Mouse (Mus musculus): Measurements from ENCODE around the gene Cxcl13.
A peak's percentile ranks its signal among the peaks of the same experiment; 100 is the strongest.
"Not testable (repeated sequence)": the region's sequence is repeated elsewhere in the genome, so short reads cannot be mapped to it uniquely, and the experiment has no call there.

Gene Cxcl13

GRCm38 (mm10) chr5:95956651-95957050, at the start of gene Cxcl13:
Gene Cxcl13 (plus strand): TSS chr5:95956951.
- no peak for DNase-seq

GRCm38 (mm10) chr5:95911006-95911405, 45.7 kb upstream of the Cxcl13 start:
- DNase-seq: no peak

- no peak for DNase-seq
These were observed 38.3 kb upstream of the Cxcl13 start for GRCm38 (mm10) chr5:95918491-95918890.

DNA sequence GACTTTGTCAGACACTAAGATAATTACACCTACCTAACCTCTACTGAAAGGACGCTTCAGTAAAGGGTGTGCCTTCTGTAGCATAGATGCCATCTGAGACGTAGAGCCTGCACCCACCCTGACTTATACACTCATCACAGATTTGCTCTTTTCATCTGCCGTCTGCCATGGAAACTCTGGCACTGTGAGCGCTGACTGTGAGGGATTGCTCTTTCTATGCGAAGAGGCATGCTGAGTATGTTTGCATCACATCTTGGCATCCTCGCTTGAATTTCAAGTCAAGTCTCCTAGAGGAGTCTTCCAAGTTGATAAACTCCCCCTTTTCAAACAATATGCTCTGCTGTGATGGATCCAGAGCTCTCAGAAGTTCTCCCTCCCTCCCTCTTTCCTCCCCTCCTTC, 32.7 kb upstream of the Cxcl13 start:
- DNase-seq: peak; percentile 19

GRCm38 (mm10) chr5:95925204-95925930, 31.4 kb upstream of the Cxcl13 start:
- DNase-seq: no peak

DNA sequence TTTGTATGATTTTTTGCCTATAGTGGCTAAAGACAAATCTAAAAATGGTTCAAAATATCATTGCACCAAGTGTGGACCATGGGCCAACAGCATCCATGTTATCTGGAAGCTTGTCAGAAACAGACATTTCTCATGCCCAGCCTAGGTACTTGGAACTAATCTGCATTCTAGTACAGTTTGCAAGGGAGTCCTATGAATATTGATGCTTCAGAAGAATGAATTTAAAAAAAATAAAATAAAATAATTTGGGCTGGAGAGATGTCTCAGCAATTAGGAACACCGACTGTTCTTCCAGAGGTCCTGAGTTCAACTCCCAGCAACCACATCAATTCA, 30.9 kb upstream of the Cxcl13 start:
- no peak for DNase-seq

DNA sequence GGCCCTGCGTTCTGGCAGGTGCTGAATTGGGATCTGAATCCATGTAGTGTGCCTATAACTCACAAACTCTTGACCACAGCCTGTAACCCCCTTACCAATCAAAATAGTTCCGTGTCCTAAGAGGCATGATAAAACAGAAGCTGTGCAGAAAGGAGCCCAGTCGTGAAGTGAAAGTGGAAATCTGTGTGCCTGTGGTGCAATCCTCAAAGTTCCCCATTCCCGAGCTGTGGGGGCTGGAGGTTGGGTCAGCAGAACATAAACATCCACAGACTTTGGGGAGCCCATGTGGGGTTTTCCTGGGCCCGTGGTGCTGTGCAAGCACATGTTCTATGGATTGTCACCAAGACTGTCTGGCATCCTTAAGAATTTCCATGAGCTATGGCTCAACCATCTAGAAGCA, 21.7 kb upstream of the Cxcl13 start:
- no peak for DNase-seq

DNA sequence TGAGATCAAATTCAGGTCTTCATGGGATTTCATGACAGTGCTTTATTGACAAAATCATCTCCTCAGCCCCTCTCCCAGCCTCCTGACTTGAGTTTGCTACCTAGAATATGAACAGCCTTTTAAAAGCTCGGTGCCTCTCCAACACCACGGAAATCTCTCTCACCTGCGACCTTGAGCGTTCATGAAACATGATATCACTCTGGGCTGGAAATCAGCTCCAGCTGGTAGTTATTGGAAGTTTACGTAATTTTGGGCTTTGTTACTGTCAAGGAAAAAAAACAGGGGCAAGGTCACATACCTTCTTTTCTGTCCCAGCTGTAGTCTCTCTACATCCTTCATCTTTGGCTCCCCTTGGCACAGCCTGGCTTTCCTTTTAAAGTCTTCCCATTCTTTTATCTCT, 20.7 kb upstream of the Cxcl13 start:
- no peak for DNase-seq

GRCm38 (mm10) chr5:95937129-95937528, 19.6 kb upstream of the Cxcl13 start:
- no peak for DNase-seq

GRCm38 (mm10) chr5:95938044-95938625, 18.6 kb upstream of the Cxcl13 start:
- DNase-seq: no peak

DNA sequence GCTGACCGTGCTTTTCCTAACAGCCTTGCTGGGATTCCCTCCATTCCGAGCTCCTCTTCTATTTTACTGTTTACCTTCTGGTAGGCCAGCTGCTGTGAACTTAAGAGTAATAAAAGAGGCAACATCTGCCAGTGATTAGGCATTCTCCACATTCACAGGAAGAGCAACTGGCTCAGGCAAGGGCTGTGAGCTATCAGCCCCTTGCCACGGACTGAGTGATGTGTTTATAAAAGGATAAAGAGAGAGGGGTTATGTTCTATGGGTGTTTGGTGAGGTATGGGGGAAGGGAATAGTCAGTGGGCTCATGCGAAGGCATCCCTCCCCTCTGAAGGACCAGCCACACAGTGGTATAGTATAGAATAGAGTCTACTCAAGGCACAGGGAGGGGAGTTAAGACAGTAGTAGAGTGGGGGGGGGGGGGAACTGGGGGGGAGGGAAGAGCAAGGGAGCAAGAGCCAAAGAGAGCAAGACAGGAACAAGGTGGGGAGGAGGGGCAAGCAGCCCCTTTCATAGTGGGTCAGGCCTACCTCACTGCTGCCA, 16.0 kb upstream of the Cxcl13 start:
- DNase-seq: no peak

DNA sequence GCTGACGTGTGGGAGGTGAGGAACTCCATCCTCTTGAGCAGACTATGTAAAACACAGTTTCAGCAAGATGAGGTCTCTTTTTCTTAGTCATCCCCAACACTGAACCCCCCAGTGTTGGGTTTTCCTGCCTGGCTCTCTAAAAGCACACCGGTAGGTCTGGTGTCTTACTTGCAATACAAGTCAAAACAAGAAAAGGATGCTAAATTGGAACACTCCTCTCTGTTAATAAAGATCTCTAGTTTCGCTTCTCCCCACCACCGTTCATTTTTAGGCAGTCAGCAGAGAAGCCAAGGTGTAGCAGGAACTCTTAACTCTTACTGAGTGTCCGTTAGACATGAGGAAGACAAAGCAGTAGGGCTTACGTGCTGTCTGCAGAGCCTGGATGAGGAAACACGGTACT, 15.2 kb upstream of the Cxcl13 start:
- DNase-seq: no peak

- DNase-seq: no peak
These were observed 11.6 kb upstream of the Cxcl13 start for GRCm38 (mm10) chr5:95945120-95945519.

- DNase-seq: no peak
These were observed 10.4 kb upstream of the Cxcl13 start for GRCm38 (mm10) chr5:95946344-95946743.

DNA sequence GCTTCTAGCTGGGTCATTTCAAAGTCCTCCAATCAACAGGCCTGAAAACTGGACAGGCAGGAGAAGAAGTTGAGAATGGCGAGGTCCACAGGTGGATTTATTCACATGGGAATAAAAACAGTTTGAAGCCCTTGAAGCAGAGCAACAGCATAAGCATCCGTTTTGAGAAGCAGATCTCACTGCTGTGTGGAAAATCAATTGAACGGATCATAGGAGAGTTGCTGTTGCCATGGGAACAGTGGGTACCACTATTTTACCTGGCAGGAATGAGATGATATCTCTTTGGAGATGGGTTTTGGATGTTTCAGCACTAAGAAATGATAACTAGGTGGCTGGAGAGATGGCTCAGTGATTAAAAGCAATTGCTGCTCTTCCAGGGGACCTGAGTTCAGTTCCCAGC, 8.1 kb upstream of the Cxcl13 start:
- DNase-seq: no peak

- DNase-seq: peak; percentile 50
These were observed 6.6 kb upstream of the Cxcl13 start for GRCm38 (mm10) chr5:95949946-95950701.

DNA sequence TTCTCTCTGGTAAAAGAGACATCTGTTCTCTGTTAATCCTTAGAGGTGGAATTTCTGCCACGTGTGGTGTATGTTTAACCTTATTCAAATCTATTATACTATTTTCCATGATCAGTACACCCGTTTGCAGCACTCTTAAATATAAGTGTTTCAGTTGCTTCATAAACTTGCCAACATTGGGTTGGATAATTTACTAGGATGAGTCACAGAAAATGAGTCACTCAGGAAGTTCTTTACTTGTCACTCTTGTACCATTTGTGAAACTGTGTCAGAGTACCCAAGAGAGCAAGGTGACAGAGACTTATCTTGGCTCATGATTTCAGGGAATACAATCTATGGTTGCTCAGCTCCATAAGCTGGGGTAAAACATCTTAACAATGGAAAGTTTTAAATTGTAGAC, 8.2 kb downstream of the Cxcl13 start:
- DNase-seq: no peak

DNA sequence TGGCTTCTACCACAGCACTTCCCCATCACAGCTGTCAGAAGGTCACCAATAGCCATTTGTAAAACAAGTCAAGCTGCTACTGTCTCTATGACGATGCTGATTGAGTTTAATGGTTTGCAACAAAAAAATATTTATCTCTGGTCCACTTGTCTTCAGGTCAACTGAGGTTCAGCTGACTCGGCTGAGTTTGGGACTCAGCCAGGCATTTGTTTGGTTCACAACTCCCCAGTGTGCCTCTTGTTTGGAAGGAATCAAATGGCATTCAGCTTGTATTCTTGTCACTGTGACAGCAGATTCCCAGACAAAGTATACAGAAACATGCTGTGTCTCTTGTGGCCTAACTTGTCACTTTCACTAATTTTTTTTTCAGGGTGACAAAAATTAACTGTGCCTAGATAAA, 9.9 kb downstream of the Cxcl13 start:
- no peak for DNase-seq

GRCm38 (mm10) chr5:95970845-95971244, 14.1 kb downstream of the Cxcl13 start:
- peak; percentile 71 for DNase-seq

DNA sequence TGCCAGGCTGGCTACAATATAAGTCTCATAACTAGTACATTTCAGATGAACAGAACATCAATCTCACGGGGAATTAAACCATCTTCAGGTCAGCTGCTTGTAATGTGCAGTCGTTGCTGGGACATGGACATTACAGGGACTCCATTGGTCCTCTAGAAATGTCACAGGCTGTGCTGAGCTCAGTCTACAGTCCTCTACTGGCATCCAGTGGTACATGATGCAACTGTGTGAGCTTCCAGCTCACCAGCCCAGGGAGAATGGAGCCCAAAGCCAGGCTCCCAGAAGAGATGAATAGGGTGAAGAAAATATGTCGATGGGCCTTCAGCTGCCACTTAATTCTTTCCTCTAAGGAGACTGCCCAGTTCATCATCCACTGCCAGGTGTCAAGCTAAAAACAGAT, 15.5 kb downstream of the Cxcl13 start:
- DNase-seq: no peak

GRCm38 (mm10) chr5:95973806-95974205, 17.1 kb downstream of the Cxcl13 start:
- not testable (repeated sequence) for DNase-seq

- DNase-seq: no peak
These were observed 19.5 kb downstream of the Cxcl13 start for GRCm38 (mm10) chr5:95976299-95976698.

GRCm38 (mm10) chr5:95983797-95984486, 27.2 kb downstream of the Cxcl13 start:
- DNase-seq: no peak

All from right cerebral cortex, postnatal 4 days (tissue).